Mouse (Mus musculus) E14TG2a.4 (cell line): ENCODE data around the gene Fbxw9.

Experiments
- CTCF ChIP-seq: conservative IDR thresholded peaks from 2 replicates; pipeline ENCODE4 v1.5.1; 2014; ENCODE audit warnings: low read length
- POU5F1 ChIP-seq: IDR thresholded peaks from 2 replicates; pipeline ENCODE4 v1.6.1; 2014; ENCODE audit warnings: low read length, borderline replicate concordance

DNA sequence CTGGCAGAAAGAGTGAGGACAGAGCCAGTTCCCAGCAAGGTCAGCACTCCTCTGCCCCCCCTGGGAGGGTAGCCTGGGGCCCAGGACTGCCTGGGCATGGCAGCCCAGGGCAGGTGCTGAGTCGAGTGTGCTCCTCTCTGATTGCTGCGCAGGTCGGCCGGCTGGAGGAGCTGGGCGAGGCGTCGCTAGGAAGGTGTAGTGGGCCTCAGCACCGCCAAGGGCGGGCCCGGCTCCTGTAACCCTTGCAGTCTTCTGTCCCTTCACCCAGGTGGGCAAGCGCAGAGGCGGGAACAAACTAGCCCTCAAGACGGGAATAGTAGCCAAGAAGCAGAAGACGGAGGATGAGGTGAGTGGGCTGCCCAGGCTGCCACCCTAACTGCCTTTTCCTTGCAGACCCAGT lies 30.6 kb upstream of the Fbxw9 start:
- no peak for TF ChIP-seq CTCF
- no peak for TF ChIP-seq POU5F1
